Mouse (Mus musculus) stomach, postnatal 0 days (tissue): ENCODE data around the gene Cirbp.

ENCODE experiments used
- CTCF ChIP-seq: IDR thresholded peaks from 2 replicates; pipeline ENCODE4 v1.5.1; 2016; ENCODE audit warnings: antibody characterized with exemption, low read depth, mild to moderate bottlenecking, moderate library complexity
- EP300 ChIP-seq: optimal IDR thresholded peaks from 2 replicates; pipeline ENCODE3; 2016; ENCODE audit warnings: antibody characterized with exemption

GRCm38 (mm10) chr10:80220676-80221075, 54.9 kb downstream of the Cirbp start:
- TF ChIP-seq CTCF: no peak
- no peak for TF ChIP-seq EP300
